Mouse (Mus musculus) mesoderm, embryonic 11.5 days (tissue): ENCODE data around the gene Lrrc75b.
"Not testable (repeated sequence)": the region's sequence is repeated elsewhere in the genome, so short reads cannot be mapped to it uniquely, and the experiment has no call there.

Source experiments
- DNase-seq: peaks from one replicate; pipeline ENCODE4 v3.0.0-alpha.2; 2012; ENCODE audit warnings: low read depth, low spot score

Lrrc75b gene

DNA sequence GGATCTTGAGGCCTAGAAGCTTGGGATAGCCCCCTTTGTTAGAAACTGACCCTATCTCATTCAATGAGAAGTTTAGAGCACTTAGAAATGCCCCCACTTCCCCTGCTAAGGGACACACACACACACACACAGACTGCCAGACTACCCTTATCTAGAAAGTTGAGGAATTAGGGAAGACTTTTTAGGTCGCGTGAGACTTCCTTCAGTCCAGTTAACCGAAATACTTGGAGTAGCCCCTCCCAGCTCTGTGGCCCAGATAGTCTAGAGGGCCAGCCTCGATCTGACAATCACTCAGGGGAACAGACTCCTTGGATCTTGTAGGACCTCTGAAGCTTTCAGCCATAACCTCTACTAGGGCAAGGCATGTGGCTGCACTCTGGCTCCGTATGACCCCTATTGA is 7.9 kb upstream of the Lrrc75b start:
- no peak for DNase-seq

DNA sequence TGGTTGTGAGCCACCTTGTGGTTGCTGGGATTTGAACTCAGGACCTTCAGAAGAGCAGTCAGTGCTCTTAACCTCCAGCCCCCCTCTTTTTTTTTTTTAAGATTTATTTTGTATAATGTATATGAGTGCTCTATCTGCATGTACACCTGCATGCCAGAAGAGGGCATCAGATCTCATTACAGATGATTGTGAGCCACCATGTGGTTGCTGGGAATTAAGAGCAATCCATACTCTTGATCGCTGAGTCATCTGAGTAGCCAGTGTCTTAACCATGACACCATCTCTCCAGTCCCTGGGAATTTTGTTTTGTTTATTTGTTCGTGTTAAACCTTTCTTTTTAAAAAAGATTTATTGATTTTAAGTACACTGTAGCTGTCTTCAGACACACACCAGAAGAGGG is 6.6 kb upstream of the Lrrc75b start:
- not testable (repeated sequence) for DNase-seq

DNA sequence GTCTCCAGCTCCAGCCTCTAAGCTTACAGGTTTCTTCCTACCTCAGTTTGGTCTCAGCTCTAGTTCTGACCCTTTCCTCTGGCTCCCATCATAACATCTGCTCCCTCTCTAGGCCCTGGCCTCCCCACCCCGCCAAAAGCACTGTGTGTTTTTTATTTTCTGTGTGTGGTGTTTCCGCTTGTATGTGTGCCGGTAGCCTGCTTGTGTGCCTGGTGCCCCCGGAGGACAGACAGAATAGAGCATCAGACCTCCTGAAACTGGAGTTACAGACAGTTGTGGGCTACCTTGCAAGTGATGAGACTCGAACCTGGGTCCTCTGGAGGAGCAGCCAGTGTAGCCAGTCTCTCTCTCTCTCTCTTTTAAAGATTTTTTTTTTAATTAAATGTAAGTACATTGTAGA is 6.2 kb upstream of the Lrrc75b start:
- no peak for DNase-seq

DNA sequence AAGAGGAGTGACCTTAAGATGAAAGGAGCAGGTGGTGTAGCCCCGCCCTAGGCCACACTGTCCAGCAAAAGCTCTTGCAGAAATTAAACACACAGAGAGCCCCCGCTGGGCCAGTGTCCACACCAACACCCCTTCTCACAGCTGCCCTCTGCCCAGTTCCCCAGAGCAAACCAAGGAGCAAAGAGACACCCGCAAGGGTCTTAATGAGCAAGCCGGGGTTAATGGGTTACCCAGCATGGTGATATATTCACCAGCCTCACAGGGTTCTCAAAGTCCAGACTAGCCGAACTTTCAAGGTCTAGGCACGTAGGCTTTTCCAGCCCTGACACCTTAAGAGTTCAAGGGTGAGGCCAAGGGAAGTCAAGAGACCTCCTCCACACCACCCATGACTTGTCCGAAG is 5.8 kb upstream of the Lrrc75b start:
- no peak for DNase-seq

DNA sequence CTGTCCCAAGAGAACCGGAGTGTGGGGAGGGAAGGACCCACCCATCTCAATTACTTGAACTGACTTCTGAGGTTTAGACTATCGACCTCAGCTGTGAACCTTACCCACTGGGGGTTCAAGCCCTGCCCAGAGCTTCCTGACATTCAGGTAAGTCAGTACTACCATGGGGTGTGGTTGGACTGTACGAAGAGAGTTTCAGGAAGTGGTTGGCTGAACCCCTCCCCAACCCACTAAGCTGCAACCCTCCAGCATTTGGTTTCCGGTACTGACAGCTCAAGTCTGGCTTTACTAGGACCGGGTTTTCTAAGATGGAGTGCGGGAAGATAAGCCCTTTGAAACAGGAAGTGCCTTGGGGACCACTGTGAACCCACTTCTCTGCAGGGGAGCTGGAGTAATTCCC is 5.3 kb upstream of the Lrrc75b start:
- no peak for DNase-seq

DNA sequence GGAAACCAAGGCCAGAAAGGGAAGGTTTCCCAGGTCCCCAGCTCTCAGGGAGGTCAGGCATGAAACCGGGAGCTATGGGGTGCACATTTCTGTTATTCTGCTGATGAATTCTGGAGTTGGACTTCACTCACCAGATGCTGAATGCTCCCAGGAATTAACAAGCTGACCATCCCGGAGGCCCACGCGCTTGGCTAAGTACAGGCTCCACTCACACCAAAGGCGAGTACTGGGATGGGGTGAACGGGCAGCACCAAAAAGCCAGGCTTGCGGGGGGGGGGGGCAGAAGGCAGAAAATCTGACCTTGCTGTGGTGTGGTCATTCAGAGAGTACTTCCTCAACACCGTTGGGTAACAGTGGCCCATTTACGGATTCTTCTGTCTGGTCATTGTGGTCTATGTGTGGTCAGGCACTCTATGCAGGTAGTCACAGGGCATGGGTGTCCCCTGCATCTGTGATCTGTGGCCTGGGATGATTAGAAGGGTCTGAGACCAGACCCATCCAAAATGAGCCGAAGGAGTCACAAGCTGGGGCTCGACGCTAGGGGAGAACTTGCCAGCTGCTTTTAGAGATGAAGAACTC is 4.6 kb upstream of the Lrrc75b start:
- no peak for DNase-seq

DNA sequence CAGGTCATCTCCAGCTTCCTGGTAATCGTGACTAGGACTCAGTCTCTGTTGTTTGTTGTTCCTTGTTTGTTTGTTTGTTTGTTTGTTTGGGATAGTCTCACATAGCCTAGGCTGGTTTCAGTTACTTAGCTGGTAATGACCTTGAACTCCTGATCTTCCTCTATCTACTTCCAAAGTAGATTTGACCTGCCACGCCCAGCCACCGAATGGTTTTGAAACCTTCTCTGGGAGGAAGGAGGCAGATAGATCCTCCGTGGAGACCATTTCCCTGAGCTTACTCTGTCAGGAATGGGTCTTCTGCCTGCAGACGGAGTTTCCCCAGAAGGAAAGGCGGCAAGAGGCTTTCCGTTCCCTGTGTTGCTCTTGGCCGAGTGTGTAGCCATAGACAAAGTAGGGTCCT is 2.5 kb upstream of the Lrrc75b start:
- no peak for DNase-seq

DNA sequence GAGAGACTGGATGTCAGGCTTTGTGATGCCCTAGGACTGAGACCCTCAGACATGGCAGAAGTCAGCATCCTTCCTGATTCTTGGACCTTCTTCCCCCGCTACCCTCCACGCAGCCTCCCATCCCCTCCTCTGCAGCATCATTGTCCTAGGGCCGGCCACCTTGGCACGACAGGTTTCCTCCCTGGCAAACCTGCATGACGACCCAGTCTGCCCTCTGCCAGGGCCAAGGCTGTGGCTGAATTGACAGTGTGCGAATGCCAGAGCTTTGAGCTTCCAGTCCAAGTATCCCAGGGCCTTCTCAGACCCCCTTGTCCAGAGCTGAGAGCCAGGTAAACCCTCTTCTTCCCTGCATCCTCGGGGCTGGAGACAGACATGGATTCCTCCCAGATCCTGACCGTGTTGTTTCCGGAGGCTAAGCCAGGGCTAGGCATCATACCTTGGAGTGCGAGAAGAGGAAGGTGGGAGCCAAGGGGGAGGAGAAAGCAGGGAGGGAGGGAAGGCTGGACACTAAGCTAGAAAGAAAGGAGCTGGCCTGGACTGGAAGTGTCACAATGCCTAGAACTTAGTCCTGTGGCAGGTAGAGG is 1.0 kb upstream of the Lrrc75b start, which contains the start of gene Ggt1:
Gene Ggt1 (plus strand): TSS at position 534 of the 584 bp plus-strand sequence.
- no peak for DNase-seq

DNA sequence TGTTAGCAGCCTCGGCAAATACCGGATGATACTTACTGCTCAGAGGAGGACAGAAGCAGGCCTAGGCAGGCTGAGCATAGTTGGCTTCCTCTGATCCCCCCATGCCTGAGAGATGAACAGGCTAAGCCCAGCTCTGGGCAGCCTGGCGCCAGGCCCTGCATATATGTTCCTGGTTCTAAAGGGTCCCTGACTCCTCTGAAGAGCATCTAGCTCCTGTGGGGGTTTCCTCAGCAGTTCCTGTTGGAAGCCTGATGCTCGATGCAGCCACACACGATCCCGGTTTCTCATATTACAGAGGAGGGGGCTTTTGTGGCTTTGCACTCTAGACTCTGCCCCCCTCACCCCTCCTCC is 394 bp upstream of the Lrrc75b start:
- no peak for DNase-seq

DNA sequence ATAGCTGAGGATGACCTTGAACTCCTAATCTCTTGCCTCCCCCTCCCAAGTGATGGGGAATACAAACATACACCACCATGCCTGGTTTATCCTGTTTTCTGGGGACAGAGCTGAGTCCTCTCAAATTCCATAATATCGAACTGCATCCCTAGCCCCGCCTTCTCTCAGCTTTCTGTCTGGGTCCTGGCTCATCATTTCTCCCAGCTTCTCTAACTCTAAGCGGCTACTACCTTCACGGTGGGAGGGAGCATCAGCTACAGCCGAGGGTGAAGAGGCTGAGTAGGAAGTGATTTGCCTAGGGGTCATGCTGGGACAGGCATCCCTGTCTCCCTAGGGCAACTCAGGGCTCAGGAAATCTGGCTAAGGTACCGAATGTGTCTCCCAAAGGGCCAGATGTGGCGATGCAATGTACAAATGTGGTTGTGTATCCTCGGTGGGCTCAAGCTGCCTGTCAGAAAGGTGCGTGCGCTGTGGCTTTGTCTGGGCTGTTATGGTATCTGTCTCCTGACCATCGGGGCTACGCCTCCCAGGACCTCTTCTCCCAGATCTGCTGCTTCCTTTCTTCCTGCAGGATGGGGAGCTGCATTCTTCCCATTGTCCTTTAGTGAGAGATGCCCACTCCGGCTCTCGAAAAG is 972 bp downstream of the Lrrc75b start:
- DNase-seq = peak; percentile 23

DNA sequence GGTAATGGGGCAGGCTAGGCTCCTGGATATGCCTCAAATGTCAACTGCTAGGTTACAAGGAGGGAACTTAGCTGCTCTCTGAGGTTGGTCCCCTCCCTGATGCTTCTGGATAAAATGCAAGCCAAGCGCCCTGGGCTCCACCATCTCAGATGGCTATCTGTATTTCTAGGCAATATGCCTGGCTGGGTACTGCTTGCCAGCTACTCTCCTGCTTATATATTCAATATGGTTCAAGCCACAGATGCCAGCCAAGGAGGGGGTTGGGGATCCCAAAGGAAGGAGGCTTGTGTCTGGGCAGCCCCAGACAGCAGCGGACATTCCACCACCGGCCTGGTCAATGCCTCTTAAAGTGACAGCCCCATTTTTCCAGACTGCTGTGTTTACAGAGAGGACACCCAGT is 1.6 kb downstream of the Lrrc75b start:
- no peak for DNase-seq

DNA sequence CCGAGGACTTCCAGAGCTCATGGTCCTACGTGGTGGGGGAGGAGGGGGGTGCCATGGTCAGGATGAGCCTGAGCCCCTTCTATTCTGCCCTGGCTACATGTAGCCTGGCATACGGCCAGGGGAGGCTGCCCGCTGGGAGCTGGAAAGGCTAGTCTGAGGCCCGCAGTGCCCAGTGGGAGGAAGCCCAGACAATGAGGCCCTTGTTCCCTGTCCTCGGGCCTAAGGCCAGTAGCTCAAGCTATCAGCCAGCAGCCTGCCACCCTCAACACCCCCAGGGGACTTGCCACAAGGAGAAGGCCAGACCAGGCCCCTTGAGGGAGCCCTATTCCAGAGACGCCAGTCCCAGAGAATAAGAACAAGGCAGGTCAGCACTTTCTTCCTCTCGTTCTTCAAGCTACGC is 4.1 kb downstream of the Lrrc75b start:
- DNase-seq = peak; percentile 39

DNA sequence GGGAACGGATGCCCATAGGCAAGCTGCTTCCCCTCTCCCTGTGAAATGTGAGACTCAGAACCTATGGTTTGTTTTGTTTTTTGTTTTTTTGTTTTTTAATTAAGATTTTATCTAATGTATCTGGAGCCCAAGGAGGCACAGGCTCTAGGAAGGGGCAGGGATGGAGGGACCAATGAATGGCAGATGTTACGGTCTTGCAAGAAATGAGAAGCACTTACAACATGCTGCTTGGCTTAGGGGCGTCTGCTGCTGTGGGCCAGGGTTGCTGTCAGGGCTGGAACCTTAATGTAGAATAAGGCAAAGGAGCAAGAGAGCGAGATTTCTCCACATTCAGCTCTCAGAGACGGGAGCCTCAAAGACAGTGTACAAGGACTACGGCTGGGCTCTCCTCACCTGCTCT is 4.6 kb downstream of the Lrrc75b start:
- DNase-seq = no peak

DNA sequence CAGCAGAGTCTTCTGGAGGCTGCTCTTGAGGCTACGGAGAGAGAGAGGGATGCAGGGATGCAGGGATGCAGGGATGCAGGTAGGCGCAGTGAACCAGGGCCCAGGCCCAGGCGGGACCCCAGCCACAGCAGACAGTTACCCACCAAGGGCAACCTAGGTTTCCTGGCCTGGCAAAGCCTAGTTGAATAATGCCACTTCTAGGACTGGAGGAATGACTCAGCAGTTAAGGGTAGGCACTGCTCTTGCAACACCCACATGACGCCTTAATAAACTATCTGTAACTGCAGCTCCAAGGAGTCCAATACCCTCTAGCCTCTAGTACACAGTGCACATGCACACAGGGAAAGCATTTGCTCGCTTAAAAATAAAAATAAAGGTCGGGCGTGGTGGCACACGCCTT is 6.0 kb downstream of the Lrrc75b start:
- DNase-seq = no peak

DNA sequence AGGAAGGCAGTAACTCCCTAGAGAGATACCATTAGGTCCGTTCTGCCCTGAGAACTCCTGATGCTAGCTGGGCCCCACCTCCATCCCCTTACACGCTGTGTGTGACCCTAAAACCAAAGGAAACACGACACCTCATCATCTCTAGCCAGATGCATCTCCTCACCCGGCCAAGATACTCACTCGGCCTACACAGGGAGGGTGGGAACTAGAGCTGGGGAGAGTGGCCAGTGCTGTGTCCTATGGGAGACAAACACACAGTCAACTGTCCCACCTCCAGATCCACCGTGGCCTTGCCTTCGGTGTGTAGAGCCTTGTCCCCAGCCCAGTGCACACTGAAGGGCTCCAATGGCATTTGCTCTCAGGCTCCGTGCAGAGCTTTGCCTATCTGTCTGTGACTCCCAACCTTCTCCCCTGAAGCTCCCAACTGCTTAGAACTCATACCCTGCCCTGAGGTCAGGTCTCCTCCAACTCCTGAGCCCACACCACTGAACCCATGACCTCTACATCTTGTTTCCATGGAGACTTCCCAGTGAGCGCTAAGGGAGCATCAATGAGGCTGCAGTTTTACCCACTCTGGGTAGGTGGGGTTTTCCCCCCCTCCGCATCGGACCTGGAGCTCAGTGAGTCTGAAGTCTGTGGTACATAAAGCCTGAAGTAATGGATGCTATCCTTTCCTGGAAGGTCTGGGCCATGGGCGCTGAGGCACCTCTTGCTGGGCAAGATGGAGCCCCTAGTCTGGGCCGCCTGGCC is 7.3 kb downstream of the Lrrc75b start:
- DNase-seq = no peak

DNA sequence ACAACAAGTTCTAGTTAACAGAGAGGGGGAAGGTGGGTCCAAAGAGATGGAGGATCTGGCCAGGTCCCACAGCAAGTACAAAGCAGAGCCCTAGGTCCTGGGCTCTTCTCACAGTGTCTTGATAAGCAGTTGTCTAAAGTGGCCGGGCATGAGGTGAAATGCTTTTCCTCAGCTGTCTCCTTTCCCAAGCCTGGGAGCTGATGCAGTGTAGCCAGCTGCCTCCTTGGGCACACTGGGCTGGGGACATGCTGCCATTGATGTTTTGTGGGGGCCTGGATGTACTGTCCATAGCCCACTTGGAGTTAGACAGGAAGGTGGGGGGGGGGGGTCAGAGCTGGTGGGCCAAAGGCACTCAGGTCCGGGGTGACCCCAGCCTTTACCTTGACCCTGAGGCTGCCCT is 8.0 kb downstream of the Lrrc75b start:
- DNase-seq = no peak

DNA sequence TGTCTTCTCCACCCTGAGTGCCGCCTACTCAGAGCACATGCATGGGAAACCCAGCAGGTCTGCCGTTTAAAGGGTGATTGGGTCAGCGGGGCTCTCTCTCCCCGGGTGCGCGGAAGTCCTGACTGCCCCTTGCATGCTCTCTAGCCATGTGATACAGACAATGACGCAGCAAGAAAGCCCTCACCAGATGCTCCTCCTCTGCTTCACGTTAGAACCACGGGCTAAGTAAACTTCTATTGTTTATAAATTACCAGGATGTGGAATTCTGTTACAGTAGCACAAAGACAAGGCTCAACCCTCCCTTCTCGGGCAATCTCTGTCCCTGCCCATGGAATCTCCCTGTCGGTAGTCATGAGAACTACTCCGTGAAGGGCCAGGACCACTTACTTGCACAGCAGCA is 9.0 kb downstream of the Lrrc75b start:
- DNase-seq = no peak

DNA sequence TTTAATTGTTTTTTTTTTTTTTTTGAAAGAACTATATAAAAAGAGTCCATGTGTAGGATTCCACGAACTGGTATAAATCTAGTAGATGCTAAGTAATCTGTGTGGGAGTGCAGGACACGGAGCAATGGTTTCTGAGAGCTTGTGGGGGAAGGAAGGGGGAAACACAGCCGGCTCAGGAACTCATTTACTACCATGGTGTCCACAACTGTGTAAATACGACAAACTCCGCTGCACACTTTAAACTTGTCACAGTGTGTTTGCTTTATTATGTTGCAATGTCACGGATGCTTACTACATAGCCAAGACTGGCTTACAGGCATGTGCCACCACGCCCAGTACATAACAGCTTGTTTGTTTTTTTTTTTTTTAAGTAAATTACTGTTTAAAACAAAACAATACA is 10.2 kb downstream of the Lrrc75b start:
- DNase-seq = no peak

DNA sequence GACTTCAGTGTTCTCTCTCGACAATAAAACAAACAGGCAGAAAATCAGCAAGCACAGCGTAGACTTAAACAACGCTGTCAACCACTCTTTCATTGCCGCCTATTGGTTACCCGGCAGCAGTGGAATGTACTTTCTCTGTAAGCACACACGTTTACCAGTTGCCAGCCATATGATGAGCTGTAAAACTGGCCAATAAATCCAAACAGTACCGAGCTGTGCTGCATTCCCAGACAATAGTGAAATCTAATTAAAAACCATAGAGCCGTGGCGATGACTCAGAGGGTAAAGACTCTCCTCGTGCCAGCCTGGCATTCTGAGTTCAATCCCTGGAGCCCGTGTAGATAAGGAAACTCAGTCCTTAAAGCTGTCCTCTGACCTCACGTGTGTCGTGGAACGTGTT is 11.6 kb downstream of the Lrrc75b start:
- peak; percentile 24 for DNase-seq

DNA sequence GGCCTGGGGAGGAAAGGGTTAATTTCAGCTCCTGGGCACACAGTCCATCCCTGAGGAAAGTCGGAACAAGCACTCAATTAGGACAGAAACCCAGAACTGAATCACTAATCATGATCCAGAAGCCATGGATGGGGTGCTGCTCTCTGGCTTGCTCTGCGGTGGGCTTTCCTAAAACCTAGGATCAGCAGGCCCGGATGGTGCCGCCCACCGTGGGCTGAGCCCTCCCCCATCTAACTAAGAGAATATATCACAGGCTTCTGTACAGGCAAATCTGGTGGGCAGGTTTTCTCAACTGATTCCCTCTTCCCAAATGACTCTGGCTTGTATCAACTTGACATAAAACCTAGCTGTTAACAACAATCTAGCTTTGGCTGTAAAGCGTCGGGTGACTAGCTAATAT is 12.2 kb downstream of the Lrrc75b start:
- DNase-seq = no peak

DNA sequence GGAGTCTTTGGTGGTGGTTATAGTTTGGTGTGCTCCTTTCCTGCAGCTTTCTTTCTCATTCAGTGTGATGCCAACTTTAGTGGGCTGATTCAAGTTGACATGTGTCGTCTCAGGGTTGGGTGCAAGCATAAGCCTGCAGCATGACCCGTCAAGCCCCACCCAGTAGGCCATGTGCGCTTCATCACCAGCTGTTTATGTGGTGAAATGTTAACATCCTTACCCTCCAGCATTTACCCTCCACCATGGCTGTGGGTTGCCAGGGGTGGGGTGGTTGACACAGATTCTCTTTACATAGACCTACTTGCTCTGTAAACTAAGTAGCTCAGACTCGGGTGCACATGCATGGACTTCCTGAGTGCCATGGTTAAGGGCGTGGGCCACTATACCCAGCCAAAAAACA is 24.0 kb downstream of the Lrrc75b start:
- DNase-seq = no peak

DNA sequence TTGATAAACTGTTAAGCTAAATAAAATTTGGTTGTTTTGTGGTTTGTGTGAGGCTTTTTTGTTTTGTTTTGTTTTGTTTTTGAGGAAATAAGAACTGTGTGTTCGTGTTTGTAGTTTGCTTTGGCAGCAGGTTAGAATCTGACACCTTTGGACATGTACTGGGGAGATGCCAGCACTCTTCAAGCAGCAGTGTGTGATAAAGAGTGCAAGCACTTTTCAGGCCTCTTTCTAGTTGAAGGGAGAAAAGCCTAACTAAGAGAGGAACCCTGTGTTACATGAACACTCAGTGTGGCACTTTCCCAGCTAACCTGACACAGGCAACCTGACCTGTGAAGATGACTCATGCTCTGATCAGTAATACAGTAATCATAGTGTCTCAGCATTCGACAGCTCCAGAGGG is 24.7 kb downstream of the Lrrc75b start:
- DNase-seq = no peak

DNA sequence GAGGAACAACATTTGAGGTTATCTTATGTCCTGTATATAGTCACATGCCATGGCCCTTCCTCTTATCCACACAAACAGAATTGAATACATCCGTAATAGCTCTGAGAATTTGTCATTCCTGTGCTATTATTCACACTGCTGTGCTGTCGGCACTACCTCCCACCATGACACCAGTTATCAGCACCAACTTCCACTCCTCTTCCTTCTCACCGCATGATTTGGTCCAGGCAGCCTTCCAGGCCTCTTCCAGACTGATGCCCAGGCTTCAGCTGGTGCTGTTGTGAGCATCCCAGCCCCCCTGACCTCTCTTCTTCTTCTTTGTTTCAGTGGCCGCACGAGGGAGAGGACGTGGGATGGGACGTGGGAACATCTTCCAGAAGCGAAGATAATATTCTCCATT is 25.2 kb downstream of the Lrrc75b start:
- no peak for DNase-seq
